Mouse (Mus musculus) layer of hippocampus, postnatal 25 days (tissue): ENCODE data around the gene Hist1h2af. TPM values are rescaled to one million over a fixed set of nuclear protein-coding genes. Genes with fewer than 3 reads are reported as not detected.

Source experiments
- DNase-seq, 2 experiments: peaks; one replicate each; pipeline ENCODE4 v3.0.0; 2022; ENCODE audit warnings: mixed read lengths in 2 of 2, low spot score in 1 of 2; ENCODE audit errors: extremely low spot score in 1 of 2
- total RNA-seq, 2 experiments: library from RNA; stranded (reverse); gene quantifications; 2 replicates each; pipeline ENCODE4 v1.2.3; 2021

Hist1h2af gene
- total RNA-seq, 2 experiments from 2014 or later: 7.8 to 12.2 TPM

DNA sequence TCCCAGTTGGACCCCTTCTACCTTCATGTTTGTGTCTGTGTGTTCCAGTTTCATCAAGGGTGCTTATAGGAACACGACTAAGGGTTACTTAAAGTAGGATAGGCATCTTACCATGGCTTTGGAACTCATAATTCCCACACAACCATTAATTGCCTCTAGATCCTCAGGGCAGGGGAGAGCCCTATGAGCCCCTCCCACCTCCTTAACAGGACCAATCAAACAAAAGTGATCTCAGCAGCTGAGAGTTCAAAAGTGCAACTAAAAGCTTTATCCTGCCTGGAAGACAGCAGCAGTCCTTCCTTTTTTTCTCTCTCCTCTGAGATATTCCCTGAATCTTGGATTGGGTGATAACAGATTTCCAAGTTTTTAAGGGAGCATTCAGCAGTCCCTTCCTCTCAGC lies 23.6 kb upstream of the Hist1h2af start:
- DNase-seq: no peak

DNA sequence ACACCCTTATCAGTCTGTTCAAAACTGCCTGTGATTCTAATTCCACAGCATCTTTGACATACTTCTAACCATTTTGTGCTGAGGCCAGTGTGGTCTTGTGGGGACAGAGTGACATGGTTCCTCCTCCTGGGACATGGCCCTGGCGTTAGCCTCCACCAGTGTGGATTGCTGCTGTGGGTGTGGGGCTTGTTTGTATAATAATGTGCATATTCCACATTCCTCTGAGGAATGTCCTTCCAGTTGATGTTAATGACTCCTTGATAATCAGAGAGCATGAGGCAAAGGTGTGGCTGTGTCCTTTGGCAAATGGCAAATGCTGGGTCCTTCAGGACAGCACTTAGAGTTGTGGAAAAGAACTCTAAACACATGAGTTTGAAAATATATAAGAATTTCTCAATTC lies 20.2 kb upstream of the Hist1h2af start:
- DNase-seq: no peak

GRCm38 (mm10) chr13:23515281-23515680 lies 18.4 kb upstream of the Hist1h2af start:
- DNase-seq: no peak

DNA sequence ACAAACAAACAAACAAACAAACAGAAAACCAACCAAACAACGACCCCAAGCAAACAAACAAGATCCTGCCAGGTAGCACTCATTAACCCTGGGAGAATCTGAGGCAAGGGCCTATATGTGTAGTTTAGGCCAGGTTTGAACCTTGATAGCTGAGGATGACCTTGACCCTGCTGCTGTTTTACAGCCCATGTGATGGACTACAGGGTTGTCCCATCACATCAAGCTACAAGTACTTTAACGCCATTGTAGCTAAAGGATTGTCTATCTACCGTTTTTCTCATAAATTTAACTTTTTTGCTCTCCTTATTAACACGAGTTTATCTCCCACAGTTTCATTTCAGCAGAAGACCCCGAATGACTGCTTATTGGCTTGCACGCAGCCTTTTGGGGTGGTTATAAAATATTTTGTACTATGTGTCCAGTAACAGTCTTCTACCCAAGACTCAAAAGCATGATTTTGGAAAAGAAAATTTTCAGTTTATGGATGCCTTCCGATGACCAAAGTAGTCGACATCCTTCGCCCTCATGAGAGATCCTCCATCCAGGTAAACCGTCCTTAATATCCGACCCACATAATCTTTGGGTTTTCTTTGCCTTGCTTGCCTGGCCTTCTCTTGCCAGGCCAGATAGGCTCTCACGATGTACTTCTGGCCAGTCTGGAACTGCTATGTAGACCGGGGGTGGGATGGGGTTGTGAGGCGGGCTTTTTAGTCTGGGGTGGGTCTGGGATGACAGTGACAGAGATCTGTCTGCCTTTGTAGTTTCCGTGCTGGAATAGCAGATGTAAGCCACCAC lies 17.7 kb upstream of the Hist1h2af start:
- no peak for DNase-seq

DNA sequence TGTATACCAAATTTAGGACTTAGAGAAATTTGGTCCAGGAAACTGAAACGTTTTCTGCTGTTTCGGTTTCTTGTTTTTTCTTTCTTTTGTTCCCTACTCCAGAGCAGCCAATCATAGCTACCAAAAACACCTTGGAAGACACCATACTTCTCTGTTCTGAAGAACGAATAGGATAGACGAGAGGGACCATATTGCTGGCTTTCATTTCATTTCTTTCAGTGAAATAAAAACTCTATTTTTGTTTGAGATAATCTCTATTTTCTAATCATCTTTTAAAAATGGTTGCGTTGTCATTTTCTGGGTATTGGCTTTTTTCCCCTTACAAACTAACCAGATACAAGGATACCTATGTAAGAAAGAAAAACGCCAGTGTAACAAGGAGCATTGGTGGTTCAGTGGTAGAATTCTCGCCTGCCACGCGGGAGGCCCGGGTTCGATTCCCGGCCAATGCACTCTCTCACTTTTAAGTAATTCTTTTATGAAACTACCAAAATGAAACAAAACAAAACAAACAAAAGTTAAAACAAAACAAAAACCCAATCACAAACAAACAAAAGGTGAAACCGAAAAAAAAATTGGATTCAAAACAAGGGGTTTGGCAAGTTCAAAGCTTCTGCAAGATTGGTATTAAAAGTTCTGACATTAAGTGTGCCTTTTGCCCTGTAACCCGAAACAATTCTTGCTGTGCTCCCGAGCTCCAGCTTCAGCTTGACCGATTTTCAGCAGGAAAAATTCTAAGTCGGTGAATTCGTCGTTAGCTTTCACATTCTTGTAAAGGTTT lies 16.7 kb upstream of the Hist1h2af start:
- peak; percentile 75 to 84 for DNase-seq

GRCm38 (mm10) chr13:23517603-23518294 lies 16.0 kb upstream of the Hist1h2af start:
- DNase-seq: peak; percentile 84 to 95

- no peak for DNase-seq
Observed at GRCm38 (mm10) chr13:23518295-23518603, 15.5 kb upstream of the Hist1h2af start.

DNA sequence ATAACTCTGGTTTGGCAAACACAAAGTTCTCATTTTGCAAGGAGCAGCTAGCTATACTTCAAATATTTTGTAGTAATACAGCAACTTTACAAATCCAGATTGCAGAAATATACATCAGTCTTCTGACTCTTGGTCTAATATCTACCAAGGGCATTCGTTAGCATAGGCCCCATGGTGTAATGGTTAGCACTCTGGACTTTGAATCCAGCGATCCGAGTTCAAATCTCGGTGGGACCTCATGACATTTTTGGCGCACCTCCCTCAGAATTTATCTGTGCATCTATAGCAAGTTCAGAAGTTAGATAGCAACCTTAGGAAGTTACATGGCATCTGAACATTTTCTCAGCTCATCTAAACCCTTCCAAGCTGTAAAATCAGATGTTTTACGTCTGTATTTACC lies 14.8 kb upstream of the Hist1h2af start:
- DNase-seq: peak; percentile 70 to 84

DNA sequence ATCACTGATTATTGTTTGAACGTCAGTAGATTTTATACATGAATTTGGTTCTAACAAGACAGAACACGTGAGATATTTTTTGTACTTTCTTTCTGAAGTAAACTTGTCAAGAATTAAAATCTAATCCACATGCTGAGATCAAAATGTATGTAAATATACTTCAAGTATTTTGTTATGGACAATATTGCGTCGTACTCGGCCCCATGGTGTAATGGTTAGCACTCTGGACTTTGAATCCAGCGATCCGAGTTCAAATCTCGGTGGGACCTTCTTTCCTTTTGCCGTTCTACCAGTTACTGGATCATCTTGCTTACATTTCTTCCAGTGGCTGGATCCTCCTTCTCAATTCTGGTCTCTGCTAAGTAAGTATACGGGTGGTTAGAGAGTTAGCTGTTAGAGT lies 14.3 kb upstream of the Hist1h2af start:
- peak; percentile 60 to 78 for DNase-seq

DNA sequence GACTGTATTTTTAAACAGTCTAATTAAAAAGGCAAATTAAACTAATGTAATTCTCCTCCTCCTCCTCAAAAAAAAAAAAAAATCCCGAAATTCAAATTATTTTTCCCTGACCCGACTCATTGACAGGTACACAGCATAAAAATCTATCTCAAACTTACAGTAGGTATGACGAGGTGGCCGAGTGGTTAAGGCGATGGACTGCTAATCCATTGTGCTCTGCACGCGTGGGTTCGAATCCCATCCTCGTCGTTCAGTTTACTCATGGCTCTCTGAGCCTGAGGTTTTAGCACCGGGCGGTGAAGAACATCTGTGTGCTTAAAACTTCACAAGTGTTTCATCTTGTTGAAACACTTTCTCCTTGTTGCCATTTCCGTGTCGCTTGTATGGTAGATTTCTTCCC lies 12.0 kb upstream of the Hist1h2af start:
- DNase-seq: peak; percentile 62 to 78

DNA sequence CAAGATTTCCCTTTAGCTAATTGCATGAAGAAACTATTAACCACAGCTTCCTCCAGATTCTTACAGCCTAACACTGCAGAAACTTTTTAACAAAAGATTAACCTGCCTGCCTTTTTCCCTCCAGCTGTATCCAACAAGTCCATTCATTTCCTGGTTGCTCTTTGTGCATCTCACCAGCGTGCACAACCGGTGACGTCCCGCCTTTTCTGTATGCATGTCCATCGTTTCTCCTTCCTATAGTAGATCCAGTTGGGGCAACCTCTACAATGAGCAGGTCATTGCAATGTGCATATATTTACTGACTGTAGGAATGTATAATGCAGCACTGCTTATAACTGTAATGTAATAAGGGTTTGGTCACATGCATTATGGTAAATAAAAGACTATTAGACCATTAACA lies 9.7 kb upstream of the Hist1h2af start:
- no peak for DNase-seq

- DNase-seq: peak; percentile 72 to 87
Observed at GRCm38 (mm10) chr13:23524654-23525053, 9.1 kb upstream of the Hist1h2af start.

- no peak for DNase-seq
Observed at GRCm38 (mm10) chr13:23525901-23526300, 7.8 kb upstream of the Hist1h2af start.

DNA sequence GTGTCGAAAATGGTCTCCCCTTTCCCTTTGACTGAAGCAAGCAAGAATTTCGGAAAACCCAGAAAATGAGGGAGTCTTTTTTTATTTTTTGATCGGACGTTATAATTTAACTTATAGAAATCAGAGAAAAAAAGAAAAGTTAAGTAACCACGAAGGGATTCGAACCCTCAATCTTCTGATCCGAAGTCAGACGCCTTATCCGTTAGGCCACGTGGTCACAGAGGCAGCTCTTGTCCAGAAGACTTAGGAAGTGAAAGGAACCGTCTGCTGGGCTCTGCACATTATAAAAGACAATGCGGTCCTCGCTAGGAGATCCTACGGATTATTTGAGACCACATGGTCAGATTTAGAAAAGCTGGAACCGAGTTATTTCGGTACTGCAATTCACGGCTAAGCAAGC lies 7.4 kb upstream of the Hist1h2af start:
- DNase-seq: peak; percentile 93 to 99

DNA sequence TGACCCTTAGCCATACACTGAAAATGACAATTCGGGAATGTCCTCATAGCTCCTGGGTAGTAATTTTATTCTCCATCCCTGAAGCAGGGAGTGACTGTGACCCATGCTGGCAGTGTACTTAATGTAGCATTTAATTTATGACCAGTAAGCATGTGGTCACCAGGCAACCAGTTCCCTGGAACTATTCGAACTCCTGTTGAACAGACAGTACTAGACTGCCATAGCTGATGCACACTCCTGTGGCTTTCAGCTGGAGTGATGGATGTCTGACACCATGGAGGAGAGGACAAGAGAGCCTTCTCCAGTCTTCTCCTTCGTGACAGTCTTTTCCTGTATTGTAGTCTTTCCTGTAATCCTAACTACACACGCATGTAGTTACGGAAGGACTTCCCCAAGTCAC lies 4.7 kb upstream of the Hist1h2af start:
- DNase-seq: no peak

GRCm38 (mm10) chr13:23529480-23530165 lies 4.1 kb upstream of the Hist1h2af start:
- DNase-seq: no peak

DNA sequence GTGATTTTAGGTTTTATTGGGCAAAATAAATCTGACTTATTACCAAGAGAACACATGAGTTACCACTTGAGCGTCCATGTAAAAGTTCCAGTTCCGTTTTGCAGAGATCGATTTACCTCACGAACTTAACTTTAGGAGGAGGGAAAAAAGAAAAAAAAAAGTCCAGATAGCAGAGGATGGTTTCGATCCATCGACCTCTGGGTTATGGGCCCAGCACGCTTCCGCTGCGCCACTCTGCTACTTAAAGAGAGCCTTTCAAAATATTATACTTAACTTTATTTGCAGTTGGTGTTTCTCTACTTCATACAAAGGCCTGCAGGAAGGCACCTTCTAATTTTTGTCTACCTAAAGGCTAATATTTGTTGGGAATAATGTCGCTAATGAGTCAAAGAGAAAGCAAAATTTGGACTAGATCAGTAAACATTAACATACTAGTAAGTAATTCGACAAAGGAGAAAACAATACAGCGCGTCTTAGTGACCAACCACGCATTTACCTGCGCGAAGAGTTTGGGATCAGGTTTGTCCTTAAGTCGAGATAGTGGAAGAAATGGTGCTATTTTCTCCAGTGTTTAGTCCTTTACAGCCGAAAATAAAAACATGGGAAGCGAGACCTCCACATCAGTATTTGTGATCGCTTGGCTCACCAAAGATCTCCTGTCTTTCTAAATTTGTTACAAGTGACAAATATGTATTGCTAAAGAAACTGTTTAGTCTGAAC lies 3.4 kb upstream of the Hist1h2af start:
- peak; percentile 56 to 67 for DNase-seq

DNA sequence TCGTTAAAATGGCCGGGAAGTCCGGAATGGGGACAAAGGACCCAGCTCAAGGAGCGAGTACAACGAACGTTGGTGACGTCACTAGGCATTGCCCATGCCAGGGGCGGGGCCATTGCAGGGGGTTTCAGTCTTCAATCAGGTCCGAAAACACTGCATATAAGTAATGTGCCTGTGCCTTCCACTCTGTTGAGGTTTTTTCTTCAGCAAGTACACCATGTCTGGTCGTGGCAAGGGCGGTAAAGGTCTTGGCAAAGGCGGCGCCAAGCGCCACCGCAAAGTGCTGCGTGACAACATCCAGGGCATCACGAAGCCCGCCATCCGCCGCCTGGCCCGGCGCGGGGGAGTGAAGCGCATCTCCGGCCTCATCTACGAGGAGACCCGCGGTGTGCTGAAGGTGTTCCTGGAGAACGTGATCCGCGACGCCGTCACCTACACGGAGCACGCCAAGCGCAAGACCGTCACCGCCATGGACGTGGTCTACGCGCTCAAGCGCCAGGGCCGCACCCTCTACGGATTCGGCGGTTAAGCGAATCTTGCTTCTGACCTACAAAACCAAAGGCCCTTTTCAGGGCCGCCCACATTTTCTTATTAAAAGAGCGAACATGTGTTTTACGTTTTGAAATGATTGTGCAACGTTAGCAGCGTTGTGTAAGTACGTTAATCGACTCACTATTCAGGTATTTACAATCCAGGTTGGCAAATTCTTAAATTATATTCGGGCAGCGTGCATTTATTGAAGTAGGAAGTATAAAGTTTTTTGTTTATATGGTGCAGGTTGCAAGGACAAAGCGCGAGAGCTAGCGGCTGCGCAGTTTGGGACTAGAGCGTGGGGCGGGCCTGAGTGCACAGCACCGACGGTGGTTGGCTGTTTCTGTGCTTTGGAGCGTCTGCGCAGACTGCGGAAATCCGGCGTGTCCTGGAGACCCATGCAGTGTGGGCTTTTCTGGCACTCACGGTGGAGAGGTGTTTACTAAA lies 2.5 kb upstream of the Hist1h2af start, which contains the start of gene Hist1h4h:
Hist1h4h (plus strand) TSS at position 150 of the 975 bp plus-strand sequence.
- peak; percentile 84 to 94 for DNase-seq
